ENCODE assay signal across 20 mouse cellular contexts in genomic region chr13:6165916-6166315, GRCm38 (mm10).
A peak's percentile ranks its signal among the peaks of the same experiment; 100 is the strongest.
DNase-seq lines count a peak whose midpoint lies in the region; ATAC-seq and TF ChIP-seq lines count a peak whose summit lies in the region.
"Had no signal": no experiment of that assay in that cellular context is flagged by ENCODE, and none has a peak within 500 bp of the region (broad histone marks: within the 10 kb centered on the region; RNA-seq: fewer than 3 reads in every experiment).

No protein-coding gene starts in this region.

- ATAC-seq in frontal cortex, adult (ENCODE audit: low TSS enrichment), result peak; percentile 89
- ATAC-seq in neural tube, embryonic 15.5 days (ENCODE audit: low FRiP score), result no peak
- ATAC-seq: forebrain, embryonic 14.5 days had no signal

- H3K4me3 ChIP-seq in C2C12 (ENCODE audit: insufficient read depth, poor library complexity, severe bottlenecking), result no peak overlapping the region
- no peak overlapping the region for H3K4me3 ChIP-seq in embryonic fibroblast, embryonic 13.5 days (ENCODE audit: insufficient read depth, low read length)
- H3K4me3 ChIP-seq in neural tube, embryonic 15.5 days (replicated peaks), result no peak overlapping the region
- H3K4me3 ChIP-seq: embryonic facial prominence, embryonic 12.5 days; gastrocnemius, adult 2 months; heart, embryonic 12.5 days; hindbrain, embryonic 15.5 days had no signal

- 91% methylated on average over 4 of the region's 4 CpGs for WGBS in neural tube, embryonic 15.5 days

- DNase-seq in frontal cortex, postnatal 36 days (ENCODE audit: low spot score in 2 of 2), result no peak
- DNase-seq in left cerebral cortex, postnatal 14 days (ENCODE audit: low spot score in 2 of 2), result peak; percentile 26 to 29
- no peak for DNase-seq in left cerebral cortex, postnatal 10 days (ENCODE audit: extremely low spot score in 1 of 2, low spot score in 2 of 2)
- DNase-seq in yolk sac, embryonic 10.5 days (ENCODE audit: low spot score), result no peak
- DNase-seq: adrenal gland, adult 8-10 months; adrenal gland, postnatal 36 days; cerebellum, adult 11 months; cerebellum, adult 8-10 months; cerebellum, postnatal 14 days; gastrocnemius, adult 2 months; gastrocnemius, postnatal 25 days; heart, postnatal 36 days had no signal

- H3ac ChIP-seq in C2C12 (ENCODE audit: control insufficient read depth, insufficient read length, low read depth), result no peak overlapping the region

- intact Hi-C loops in left cerebral cortex, postnatal 14 days (cut with DNase I), result no loop called here
- intact Hi-C loops in left cerebral cortex, postnatal 10 days (cut with DNase I), result no loop called here

- H3K79me3 ChIP-seq in C2C12 (ENCODE audit: low read depth), result no peaks in the 10 kb centered on the region

- no peak for TF ChIP-seq POLR2A in embryonic fibroblast, embryonic 13.5 days (IDR thresholded peaks at IDR 0.05; ENCODE audit: low read depth, low read length)

- TF ChIP-seq CTCF in C2C12 (IDR thresholded peaks at IDR 0.05; ENCODE audit: control insufficient read depth, insufficient read depth, insufficient read length), result no peak
- no peak for TF ChIP-seq CTCF in embryonic fibroblast, embryonic 13.5 days (IDR thresholded peaks at IDR 0.05; ENCODE audit: borderline replicate concordance, insufficient read depth, low read length)

- H3K9ac ChIP-seq in neural tube, embryonic 15.5 days (replicated peaks), result no peak overlapping the region
- H3K9ac ChIP-seq: embryonic facial prominence, embryonic 12.5 days; heart, embryonic 12.5 days; hindbrain, embryonic 15.5 days had no signal

- H3K27me3 ChIP-seq in C2C12 (ENCODE audit: control insufficient read depth, insufficient read depth, insufficient read length), result no peaks in the 10 kb centered on the region
- H3K27me3 ChIP-seq in neural tube, embryonic 15.5 days (replicated peaks), result no peaks in the 10 kb centered on the region
- H3K27me3 ChIP-seq: embryonic facial prominence, embryonic 12.5 days; heart, embryonic 12.5 days; hindbrain, embryonic 15.5 days had no signal

- H3K4me1 ChIP-seq in embryonic fibroblast, embryonic 13.5 days (ENCODE audit: control insufficient read depth, insufficient read depth, low read length), result peaks cover 10% of the 10 kb centered on the region
- no peaks in the 10 kb centered on the region for H3K4me1 ChIP-seq in neural tube, embryonic 15.5 days
- H3K4me1 ChIP-seq: embryonic facial prominence, embryonic 12.5 days; hindbrain, embryonic 15.5 days had no signal

- no peak overlapping the region for H3K4me2 ChIP-seq in neural tube, embryonic 15.5 days
- H3K4me2 ChIP-seq: embryonic facial prominence, embryonic 12.5 days; heart, embryonic 12.5 days; hindbrain, embryonic 15.5 days had no signal

- H3K9me3 ChIP-seq in neural tube, embryonic 15.5 days (replicated peaks), result no peaks in the 10 kb centered on the region
- H3K9me3 ChIP-seq: embryonic facial prominence, embryonic 12.5 days; hindbrain, embryonic 15.5 days had no signal

- H3K27ac ChIP-seq in embryonic fibroblast, embryonic 13.5 days (ENCODE audit: insufficient read depth, low read length), result peak overlapping the region; percentile 94
- no peak overlapping the region for H3K27ac ChIP-seq in neural tube, embryonic 15.5 days (replicated peaks)
- H3K27ac ChIP-seq: embryonic facial prominence, embryonic 12.5 days; gastrocnemius, adult 2 months; hindbrain, embryonic 15.5 days had no signal

- no peaks in the 10 kb centered on the region for H3K79me2 ChIP-seq in C2C12 (ENCODE audit: control insufficient read depth, insufficient read depth)

- H3K36me3 ChIP-seq in C2C12 (ENCODE audit: control insufficient read depth, insufficient read depth), result no peaks in the 10 kb centered on the region
- H3K36me3 ChIP-seq in neural tube, embryonic 15.5 days, result no peaks in the 10 kb centered on the region
- H3K36me3 ChIP-seq: embryonic facial prominence, embryonic 12.5 days; heart, embryonic 12.5 days; hindbrain, embryonic 15.5 days had no signal

TF ChIP-seq in C2C12, 6 proteins besides CTCF, POLR2A, EP300 and RAD21:
- TF ChIP-seq MAX (IDR thresholded peaks at IDR 0.05), result peak; percentile 47
- no peak for TF ChIP-seq MYOD1 (IDR thresholded peaks at IDR 0.05; ENCODE audit: control insufficient read depth, insufficient read length, low read depth)

Comparison
In these comparisons a context has a peak if more than half of its experiments do, and no peak if none do; other contexts are left out.
1. DNase-seq: peak in left cerebral cortex, postnatal 14 days (2 of 2); none in frontal cortex, postnatal 36 days (0 of 2), left cerebral cortex, postnatal 10 days (0 of 2) and yolk sac, embryonic 10.5 days (single experiment).